Mouse (Mus musculus): ENCODE results near the gene Tmem164. TPM values are rescaled to one million over a fixed set of nuclear protein-coding genes. Genes with fewer than 3 reads are reported as not detected.
A peak's percentile ranks its signal among the peaks of the same experiment; 100 is the strongest.

Gene Tmem164
- polyA plus RNA-seq, 1 experiment from 2014 or later = 29.9 TPM

DNA sequence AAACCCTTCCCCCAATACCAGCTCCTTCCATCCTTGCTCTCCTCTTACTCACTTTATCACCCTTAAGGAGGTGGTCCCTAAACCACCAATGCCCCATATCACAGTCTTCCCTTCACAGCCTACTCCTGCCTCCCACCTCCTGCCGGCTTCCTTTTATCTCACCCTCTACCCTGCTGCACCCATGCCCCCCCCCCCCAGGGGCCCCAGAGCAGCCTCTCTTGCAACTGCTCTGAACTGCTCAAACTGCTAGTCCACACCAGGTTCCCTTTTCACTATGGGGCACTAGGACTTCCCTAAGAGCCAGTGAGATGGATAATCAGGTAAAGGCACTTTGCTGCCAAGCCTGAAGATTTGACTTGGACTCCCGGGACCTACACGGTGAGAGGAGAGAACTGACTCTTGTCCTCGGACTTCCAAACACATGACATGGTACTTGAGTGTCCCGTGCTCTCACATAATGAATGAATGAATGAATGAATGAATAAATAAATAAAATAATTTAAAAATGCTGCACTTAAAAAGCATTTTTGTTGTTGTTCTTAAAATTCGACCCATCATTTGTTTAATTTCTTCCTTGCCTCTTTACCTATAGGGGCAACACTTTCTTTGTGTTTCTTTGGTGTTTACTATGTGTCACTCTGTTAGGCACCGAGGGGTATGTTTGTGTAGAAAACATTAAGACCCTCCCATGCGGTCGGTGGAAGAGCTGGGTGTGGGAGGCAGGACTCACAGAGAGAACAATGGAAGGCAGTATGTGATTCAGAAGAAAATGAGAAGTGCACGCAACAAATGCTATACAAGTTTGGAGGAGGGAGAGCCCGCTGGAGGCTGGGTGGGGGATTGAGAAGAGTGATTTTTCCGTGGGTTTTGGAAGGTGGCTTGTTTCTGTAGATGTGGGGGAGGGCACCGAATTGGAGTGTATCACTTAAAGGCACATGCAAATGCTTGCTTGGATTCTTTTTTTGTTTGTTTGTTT lies 2.4 kb upstream of the Tmem164 start:
- Histone ChIP-seq H3K27me3 (ENCODE audit: control insufficient read depth, insufficient read depth, low read length) (no peaks in the 10 kb centered on the region), H3K4me3 (ENCODE audit: low read depth, low read length) (no peak overlapping the region), H3K36me3 (ENCODE audit: control insufficient read depth, insufficient read depth, low read length) (no peaks in the 10 kb centered on the region), H3K9me3 (ENCODE audit: control insufficient read depth, low read length) (no peaks in the 10 kb centered on the region), H3K27ac (replicated peaks) (no peak overlapping the region), H3K9ac (ENCODE audit: low read length) (no peak overlapping the region), H3K4me1 (replicated peaks; ENCODE audit: control insufficient read depth, insufficient read depth) (no peaks in the 10 kb centered on the region), H3K4me2 (replicated peaks; ENCODE audit: low read depth) (no peak overlapping the region)
- WGBS = 56% methylated on average over 13 of the region's 13 CpGs
- ATAC-seq (ENCODE audit: low FRiP score, low TSS enrichment) = no peak
- TF ChIP-seq EP300 (optimal IDR thresholded peaks at IDR 0.05) (no peak), CTCF (IDR thresholded peaks at IDR 0.05; ENCODE audit: low read depth) (no peak)
- no peak for DNase-seq (ENCODE audit: low spot score)

DNA sequence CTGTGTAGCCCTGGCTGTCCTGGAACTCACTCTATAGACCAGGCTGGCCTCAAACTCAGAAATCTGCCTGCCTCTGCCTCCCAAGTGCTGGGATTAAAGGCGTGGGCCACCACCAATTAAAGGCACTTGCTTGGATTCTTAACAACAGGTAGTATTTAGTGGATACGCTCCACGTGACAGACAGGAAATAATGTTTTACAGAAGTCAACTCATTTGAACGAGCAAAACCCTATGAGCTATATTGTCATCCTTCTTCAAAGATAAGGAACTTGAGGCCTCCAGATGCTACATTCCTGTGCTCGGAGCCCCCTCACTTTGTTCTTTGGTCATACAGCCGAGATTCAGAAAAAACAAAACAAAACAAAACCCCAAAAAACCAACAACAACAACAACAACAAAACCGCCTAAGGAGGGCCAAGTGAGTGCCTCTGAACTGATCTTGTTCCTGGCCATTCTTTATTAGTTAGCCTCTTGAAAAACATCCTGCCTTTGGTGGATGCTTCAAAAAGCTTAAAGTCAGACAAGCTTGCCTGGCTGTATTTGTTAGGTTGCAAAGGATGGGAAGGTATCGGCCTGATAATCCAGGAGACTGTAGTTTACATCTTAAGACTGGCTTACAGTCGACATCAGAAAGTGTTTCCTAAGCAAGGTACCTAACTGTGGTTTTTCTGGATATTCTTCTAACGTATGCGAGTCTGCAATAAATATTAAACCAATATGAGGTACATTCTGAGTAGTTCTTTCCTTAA lies 1.5 kb upstream of the Tmem164 start:
- peak overlapping the region; percentile 60 for H3K4me2 ChIP-seq (replicated peaks; ENCODE audit: low read depth)
- H3K36me3 ChIP-seq (ENCODE audit: control insufficient read depth, insufficient read depth, low read length) = no peaks in the 10 kb centered on the region
- no peak for TF ChIP-seq CTCF (IDR thresholded peaks at IDR 0.05; ENCODE audit: low read depth)
- no peak for TF ChIP-seq EP300 (optimal IDR thresholded peaks at IDR 0.05)
- H3K4me3 ChIP-seq (ENCODE audit: low read depth, low read length) = peak overlapping the region; percentile 53
- no peaks in the 10 kb centered on the region for H3K4me1 ChIP-seq (replicated peaks; ENCODE audit: control insufficient read depth, insufficient read depth)
- WGBS = 44% methylated on average over 11 of the region's 11 CpGs
- ATAC-seq (ENCODE audit: low FRiP score, low TSS enrichment) = no peak
- H3K9me3 ChIP-seq (ENCODE audit: control insufficient read depth, low read length) = no peaks in the 10 kb centered on the region
- no peak overlapping the region for H3K9ac ChIP-seq (ENCODE audit: low read length)
- DNase-seq (ENCODE audit: low spot score) = no peak
- H3K27me3 ChIP-seq (ENCODE audit: control insufficient read depth, insufficient read depth, low read length) = no peaks in the 10 kb centered on the region
- peak overlapping the region; percentile 94 for H3K27ac ChIP-seq (replicated peaks)

DNA sequence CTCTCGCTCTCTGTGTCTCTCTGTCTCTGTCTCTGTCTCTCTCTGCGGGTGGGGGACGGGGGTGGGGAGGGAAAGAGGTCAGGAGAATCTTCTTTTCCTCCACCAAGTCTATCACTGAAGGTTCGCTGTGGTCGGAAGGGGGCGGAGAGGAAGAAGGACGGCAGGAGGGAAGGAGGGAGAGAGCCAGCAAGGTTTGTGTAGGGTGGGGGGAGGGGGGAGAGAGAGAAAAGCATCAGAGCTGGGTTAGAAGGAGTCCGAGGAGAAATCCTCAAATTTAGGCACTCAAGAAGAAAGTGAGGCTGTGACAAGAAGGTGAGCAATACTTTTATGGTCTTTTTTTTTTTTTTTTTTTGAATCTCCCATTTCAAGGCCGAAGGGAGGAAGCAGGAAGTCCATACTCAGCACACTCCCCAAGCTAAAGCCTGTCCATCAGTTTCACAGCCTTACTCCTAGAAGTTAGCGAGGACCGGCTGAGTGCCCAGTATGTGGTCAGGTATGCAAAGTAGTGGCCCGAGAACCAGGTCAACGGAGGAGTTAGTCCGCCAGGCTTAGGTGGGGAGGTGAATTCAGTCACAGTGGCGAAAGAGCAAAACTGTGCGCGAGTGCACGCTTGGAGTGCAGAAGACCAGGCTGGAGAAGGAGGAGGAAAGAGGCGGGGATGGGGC lies 683 bp upstream of the Tmem164 start:
- Histone ChIP-seq H3K27me3 (ENCODE audit: control insufficient read depth, insufficient read depth, low read length) (no peaks in the 10 kb centered on the region), H3K4me3 (ENCODE audit: low read depth, low read length) (peak overlapping the region; percentile 53), H3K4me1 (replicated peaks; ENCODE audit: control insufficient read depth, insufficient read depth) (no peaks in the 10 kb centered on the region), H3K36me3 (ENCODE audit: control insufficient read depth, insufficient read depth, low read length) (no peaks in the 10 kb centered on the region), H3K27ac (replicated peaks) (peak overlapping the region; percentile 94), H3K9me3 (ENCODE audit: control insufficient read depth, low read length) (no peaks in the 10 kb centered on the region), H3K4me2 (replicated peaks; ENCODE audit: low read depth) (peak overlapping the region; percentile 60), H3K9ac (ENCODE audit: low read length) (peak overlapping the region; percentile 31; the same call in 1 of the 2 replicates)
- TF ChIP-seq EP300 (optimal IDR thresholded peaks at IDR 0.05) = no peak
- TF ChIP-seq CTCF (IDR thresholded peaks at IDR 0.05; ENCODE audit: low read depth) = peak; percentile 23; the same call in 1 of the 2 replicates
- DNase-seq (ENCODE audit: low spot score) = no peak
- ATAC-seq (ENCODE audit: low FRiP score, low TSS enrichment) = peak; percentile 53; the same call in 1 of the 2 replicates
- 12% methylated on average over 17 of the region's 19 CpGs for WGBS

DNA sequence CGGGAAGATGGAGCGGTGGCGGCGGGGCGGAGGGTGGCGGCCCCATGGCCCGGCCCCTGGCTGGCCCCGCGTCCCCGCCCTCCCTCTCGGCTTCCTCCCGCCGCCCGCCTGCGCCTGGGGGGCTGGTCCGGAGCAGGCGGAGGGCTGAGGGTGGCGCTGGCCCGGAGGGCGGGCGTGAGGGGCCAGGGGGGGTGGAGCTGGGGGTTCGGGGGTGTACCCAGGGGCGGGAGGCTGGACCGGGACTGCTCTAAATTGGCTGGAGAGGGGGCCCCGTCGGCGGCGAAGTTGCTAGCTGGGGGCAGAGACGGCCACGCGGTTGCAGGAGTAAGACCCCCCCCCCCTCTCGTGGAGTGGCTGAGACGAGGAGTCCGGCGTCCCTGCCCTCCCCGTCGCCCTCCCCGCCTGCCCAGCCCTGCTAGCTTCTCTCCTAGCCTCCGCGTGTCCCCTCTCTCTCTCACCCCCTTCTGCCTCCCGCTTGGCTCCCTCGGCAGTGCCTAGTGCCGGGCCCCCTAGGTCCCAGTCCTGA lies 473 bp downstream of the Tmem164 start:
- no peak for TF ChIP-seq EP300 (optimal IDR thresholded peaks at IDR 0.05)
- TF ChIP-seq CTCF (IDR thresholded peaks at IDR 0.05; ENCODE audit: low read depth) = no peak
- H3K4me1 ChIP-seq (replicated peaks; ENCODE audit: control insufficient read depth, insufficient read depth) = no peaks in the 10 kb centered on the region
- no peaks in the 10 kb centered on the region for H3K36me3 ChIP-seq (ENCODE audit: control insufficient read depth, insufficient read depth, low read length)
- DNase-seq (ENCODE audit: low spot score) (peak; percentile 81), ATAC-seq (ENCODE audit: low FRiP score, low TSS enrichment) (peak; percentile 74)
- no peaks in the 10 kb centered on the region for H3K9me3 ChIP-seq (ENCODE audit: control insufficient read depth, low read length)
- H3K4me3 ChIP-seq (ENCODE audit: low read depth, low read length) = peak overlapping the region; percentile 53
- H3K27me3 ChIP-seq (ENCODE audit: control insufficient read depth, insufficient read depth, low read length) = no peaks in the 10 kb centered on the region
- H3K27ac ChIP-seq (replicated peaks) = peak overlapping the region; percentile 94
- WGBS = 26% methylated on average over 6 of the region's 43 CpGs
- H3K9ac ChIP-seq (ENCODE audit: low read length) = peak overlapping the region; percentile 71
- peak overlapping the region; percentile 60 for H3K4me2 ChIP-seq (replicated peaks; ENCODE audit: low read depth)

DNA sequence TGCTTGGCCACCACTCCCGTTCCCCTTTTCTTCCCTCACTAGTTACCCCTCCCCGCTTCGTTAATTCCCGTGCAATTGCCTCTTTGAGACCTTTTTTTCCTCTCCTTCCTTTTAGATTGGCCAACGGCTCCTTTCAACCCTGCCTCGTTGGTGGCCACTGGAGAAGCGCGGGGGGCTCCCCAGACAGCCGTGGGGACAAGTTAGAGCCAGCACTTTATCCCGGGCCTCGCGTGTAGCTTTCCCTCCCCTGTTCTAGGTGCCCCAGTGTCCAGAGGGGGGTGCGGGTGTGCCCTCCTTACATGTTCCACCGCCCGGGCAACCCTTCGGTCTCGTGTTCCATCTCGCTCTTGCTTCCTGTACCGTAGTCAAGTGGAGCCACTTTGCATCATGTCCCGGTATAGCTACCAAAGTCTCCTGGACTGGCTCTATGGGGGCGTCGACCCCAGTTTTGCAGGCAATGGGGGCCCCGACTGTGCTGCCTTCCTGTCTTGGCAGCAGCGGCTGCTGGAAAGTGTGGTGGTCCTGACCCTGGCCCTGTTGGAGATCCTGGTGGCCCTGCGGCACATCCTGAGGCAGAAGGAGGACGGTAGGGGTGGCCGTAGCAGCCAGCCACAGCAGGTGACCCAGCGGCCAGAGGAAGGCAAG lies 1.1 kb downstream of the Tmem164 start:
- peak; percentile 48 for DNase-seq (ENCODE audit: low spot score)
- WGBS = 16% methylated on average over 28 of the region's 28 CpGs

More for the DNA sequence above, 1.1 kb downstream of the Tmem164 start:
- Histone ChIP-seq H3K9ac (ENCODE audit: low read length) (peak overlapping the region; percentile 71), H3K4me3 (ENCODE audit: low read depth, low read length) (peak overlapping the region; percentile 53), H3K4me2 (replicated peaks; ENCODE audit: low read depth) (peak overlapping the region; percentile 60), H3K27me3 (ENCODE audit: control insufficient read depth, insufficient read depth, low read length) (no peaks in the 10 kb centered on the region), H3K27ac (replicated peaks) (peak overlapping the region; percentile 94), H3K4me1 (replicated peaks; ENCODE audit: control insufficient read depth, insufficient read depth) (no peaks in the 10 kb centered on the region), H3K9me3 (ENCODE audit: control insufficient read depth, low read length) (no peaks in the 10 kb centered on the region), H3K36me3 (ENCODE audit: control insufficient read depth, insufficient read depth, low read length) (no peaks in the 10 kb centered on the region)
- TF ChIP-seq CTCF (IDR thresholded peaks at IDR 0.05; ENCODE audit: low read depth) (no peak), EP300 (optimal IDR thresholded peaks at IDR 0.05) (no peak)
- peak; percentile 38; the same call in 1 of the 2 replicates for ATAC-seq (ENCODE audit: low FRiP score, low TSS enrichment)

Measured in stomach, postnatal 0 days (tissue).